Mouse (Mus musculus): ENCODE measurements around the gene Tent5b. TPM values are rescaled to one million over a fixed set of nuclear protein-coding genes. Genes with fewer than 3 reads are reported as not detected.

The Tent5b gene
- total and polyA plus RNA-seq, 3 experiments, result not detected

- Histone ChIP-seq H3K4me1 (ENCODE audit: insufficient read depth, low read depth, low read length) (no peaks in the 10 kb centered on the region), H3K27me3 (ENCODE audit: insufficient read depth, low read length) (peaks cover 23% of the 10 kb centered on the region), H3K4me3 (ENCODE audit: low read depth, low read length) (no peak overlapping the region), H3K36me3 (replicated peaks) (no peaks in the 10 kb centered on the region), H3K9me3 (replicated peaks) (0 out of 2 replicates have a peak, but pooled peaks cover 3% of the 10 kb centered on the region)
- DNase-seq (ENCODE audit: low spot score) (no peak), ATAC-seq (ENCODE audit: extremely low read depth, insufficient number of reproducible peaks, low FRiP score, poor library complexity, severe bottlenecking) (no peak)
- no peak for TF ChIP-seq GATA1 (IDR thresholded peaks at IDR 0.05; ENCODE audit: borderline replicate concordance, low read length)
- TF ChIP-seq POLR2AphosphoS5 (IDR thresholded peaks at IDR 0.05; ENCODE audit: insufficient replicate concordance, low read depth, low read length), result no peak
- no peak for TF ChIP-seq GATA2 (IDR thresholded peaks at IDR 0.05; ENCODE audit: borderline replicate concordance, low read depth, low read length)
- no peak for TF ChIP-seq CTCF (IDR thresholded peaks at IDR 0.05; ENCODE audit: low read depth, low read length)
- no peak for TF ChIP-seq TAL1 (conservative IDR thresholded peaks at IDR 0.05; ENCODE audit: low read depth, low read length)
These were observed 6.1 kb upstream of the Tent5b start for GRCm38 (mm10) chr4:133473833-133474232.

GRCm38 (mm10) chr4:133480185-133480537, 229 bp downstream of the Tent5b start:
- peaks cover 11% of the 10 kb centered on the region for H3K4me1 ChIP-seq (ENCODE audit: insufficient read depth, low read depth, low read length)
- H3K9me3 ChIP-seq (replicated peaks), result no peaks in the 10 kb centered on the region
- no peak for ATAC-seq (ENCODE audit: extremely low read depth, insufficient number of reproducible peaks, low FRiP score, poor library complexity, severe bottlenecking)
- H3K27me3 ChIP-seq (ENCODE audit: insufficient read depth, low read length), result peaks cover 57% of the 10 kb centered on the region
- H3K4me3 ChIP-seq (ENCODE audit: low read depth, low read length), result peak overlapping the region; percentile 58; the same call in 1 of the 2 replicates
- no peak for TF ChIP-seq POLR2AphosphoS5 (IDR thresholded peaks at IDR 0.05; ENCODE audit: insufficient replicate concordance, low read depth, low read length)
- no peak for TF ChIP-seq CTCF (IDR thresholded peaks at IDR 0.05; ENCODE audit: low read depth, low read length)
- no peak for TF ChIP-seq GATA2 (IDR thresholded peaks at IDR 0.05; ENCODE audit: borderline replicate concordance, low read depth, low read length)
- no peak for TF ChIP-seq TAL1 (conservative IDR thresholded peaks at IDR 0.05; ENCODE audit: low read depth, low read length)
- TF ChIP-seq GATA1 (IDR thresholded peaks at IDR 0.05; ENCODE audit: borderline replicate concordance, low read length), result no peak
- H3K36me3 ChIP-seq (replicated peaks), result no peaks in the 10 kb centered on the region
- no peak for DNase-seq (ENCODE audit: low spot score)

GRCm38 (mm10) chr4:133480754-133481153, 822 bp downstream of the Tent5b start:
- no peak for DNase-seq (ENCODE audit: low spot score)
- no peak for ATAC-seq (ENCODE audit: extremely low read depth, insufficient number of reproducible peaks, low FRiP score, poor library complexity, severe bottlenecking)
- TF ChIP-seq POLR2AphosphoS5 (IDR thresholded peaks at IDR 0.05; ENCODE audit: insufficient replicate concordance, low read depth, low read length) (no peak), GATA2 (IDR thresholded peaks at IDR 0.05; ENCODE audit: borderline replicate concordance, low read depth, low read length) (no peak), GATA1 (IDR thresholded peaks at IDR 0.05; ENCODE audit: borderline replicate concordance, low read length) (no peak), CTCF (IDR thresholded peaks at IDR 0.05; ENCODE audit: low read depth, low read length) (no peak), TAL1 (conservative IDR thresholded peaks at IDR 0.05; ENCODE audit: low read depth, low read length) (no peak)
- Histone ChIP-seq H3K36me3 (replicated peaks) (no peaks in the 10 kb centered on the region), H3K27me3 (ENCODE audit: insufficient read depth, low read length) (peaks cover 60% of the 10 kb centered on the region), H3K4me1 (ENCODE audit: insufficient read depth, low read depth, low read length) (peaks cover 11% of the 10 kb centered on the region), H3K4me3 (ENCODE audit: low read depth, low read length) (no peak overlapping the region), H3K9me3 (replicated peaks) (no peaks in the 10 kb centered on the region)

- Histone ChIP-seq H3K9me3 (replicated peaks) (no peaks in the 10 kb centered on the region), H3K4me1 (ENCODE audit: insufficient read depth, low read depth, low read length) (peaks cover 11% of the 10 kb centered on the region), H3K4me3 (ENCODE audit: low read depth, low read length) (no peak overlapping the region), H3K27me3 (ENCODE audit: insufficient read depth, low read length) (peaks cover 65% of the 10 kb centered on the region), H3K36me3 (replicated peaks) (no peaks in the 10 kb centered on the region)
- TF ChIP-seq CTCF (IDR thresholded peaks at IDR 0.05; ENCODE audit: low read depth, low read length), result no peak
- no peak for TF ChIP-seq GATA1 (IDR thresholded peaks at IDR 0.05; ENCODE audit: borderline replicate concordance, low read length)
- no peak for TF ChIP-seq POLR2AphosphoS5 (IDR thresholded peaks at IDR 0.05; ENCODE audit: insufficient replicate concordance, low read depth, low read length)
- TF ChIP-seq GATA2 (IDR thresholded peaks at IDR 0.05; ENCODE audit: borderline replicate concordance, low read depth, low read length), result no peak
- TF ChIP-seq TAL1 (conservative IDR thresholded peaks at IDR 0.05; ENCODE audit: low read depth, low read length), result no peak
- ATAC-seq (ENCODE audit: extremely low read depth, insufficient number of reproducible peaks, low FRiP score, poor library complexity, severe bottlenecking) (no peak), DNase-seq (ENCODE audit: low spot score) (no peak)
These were observed 1.6 kb downstream of the Tent5b start for GRCm38 (mm10) chr4:133481488-133481887.

- Histone ChIP-seq H3K4me3 (ENCODE audit: low read depth, low read length) (no peak overlapping the region), H3K27me3 (ENCODE audit: insufficient read depth, low read length) (peaks cover 66% of the 10 kb centered on the region)
These were observed 2.5 kb downstream of the Tent5b start for GRCm38 (mm10) chr4:133482479-133482878.

GRCm38 (mm10) chr4:133484266-133485025, 4.5 kb downstream of the Tent5b start:
- Histone ChIP-seq H3K4me3 (ENCODE audit: low read depth, low read length) (no peak overlapping the region), H3K9me3 (replicated peaks) (no peaks in the 10 kb centered on the region), H3K4me1 (ENCODE audit: insufficient read depth, low read depth, low read length) (peaks cover 24% of the 10 kb centered on the region), H3K36me3 (replicated peaks) (no peaks in the 10 kb centered on the region), H3K27me3 (ENCODE audit: insufficient read depth, low read length) (peaks cover 63% of the 10 kb centered on the region)
- ATAC-seq (ENCODE audit: extremely low read depth, insufficient number of reproducible peaks, low FRiP score, poor library complexity, severe bottlenecking) (no peak), DNase-seq (ENCODE audit: low spot score) (no peak)
- no peak for TF ChIP-seq CTCF (IDR thresholded peaks at IDR 0.05; ENCODE audit: low read depth, low read length)
- TF ChIP-seq GATA1 (IDR thresholded peaks at IDR 0.05; ENCODE audit: borderline replicate concordance, low read length), result no peak
- TF ChIP-seq TAL1 (conservative IDR thresholded peaks at IDR 0.05; ENCODE audit: low read depth, low read length), result no peak
- TF ChIP-seq POLR2AphosphoS5 (IDR thresholded peaks at IDR 0.05; ENCODE audit: insufficient replicate concordance, low read depth, low read length), result no peak

More at GRCm38 (mm10) chr4:133482479-133482878, 2.5 kb downstream of the Tent5b start:
- no peak for DNase-seq (ENCODE audit: low spot score)
- TF ChIP-seq POLR2AphosphoS5 (IDR thresholded peaks at IDR 0.05; ENCODE audit: insufficient replicate concordance, low read depth, low read length), result no peak
- TF ChIP-seq GATA2 (IDR thresholded peaks at IDR 0.05; ENCODE audit: borderline replicate concordance, low read depth, low read length), result no peak
- TF ChIP-seq TAL1 (conservative IDR thresholded peaks at IDR 0.05; ENCODE audit: low read depth, low read length), result no peak
- no peak for TF ChIP-seq CTCF (IDR thresholded peaks at IDR 0.05; ENCODE audit: low read depth, low read length)
- no peak for TF ChIP-seq GATA1 (IDR thresholded peaks at IDR 0.05; ENCODE audit: borderline replicate concordance, low read length)
- no peak for ATAC-seq (ENCODE audit: extremely low read depth, insufficient number of reproducible peaks, low FRiP score, poor library complexity, severe bottlenecking)
- Histone ChIP-seq H3K36me3 (replicated peaks) (no peaks in the 10 kb centered on the region), H3K4me1 (ENCODE audit: insufficient read depth, low read depth, low read length) (peaks cover 11% of the 10 kb centered on the region), H3K9me3 (replicated peaks) (no peaks in the 10 kb centered on the region)
